Mouse (Mus musculus) layer of hippocampus, postnatal 10 days (tissue): ENCODE data around the gene Rgl3. TPM values are rescaled to one million over a fixed set of nuclear protein-coding genes. Genes with fewer than 3 reads are reported as not detected.

Source experiments
- DNase-seq, 2 experiments: peaks; one replicate each; pipeline ENCODE4 v3.0.0; 2021; ENCODE audit warnings: low spot score in 2 of 2
- total RNA-seq, 2 experiments: library from RNA; stranded (reverse); gene quantifications; 2 replicates each; pipeline ENCODE4 v1.2.3; 2021

Rgl3 gene
- total RNA-seq, 2 experiments from 2014 or later = 1.4 to 2.2 TPM

GRCm38 (mm10) chr9:21983911-21984310 is 5.3 kb downstream of the Rgl3 start:
- no peak for DNase-seq

DNA sequence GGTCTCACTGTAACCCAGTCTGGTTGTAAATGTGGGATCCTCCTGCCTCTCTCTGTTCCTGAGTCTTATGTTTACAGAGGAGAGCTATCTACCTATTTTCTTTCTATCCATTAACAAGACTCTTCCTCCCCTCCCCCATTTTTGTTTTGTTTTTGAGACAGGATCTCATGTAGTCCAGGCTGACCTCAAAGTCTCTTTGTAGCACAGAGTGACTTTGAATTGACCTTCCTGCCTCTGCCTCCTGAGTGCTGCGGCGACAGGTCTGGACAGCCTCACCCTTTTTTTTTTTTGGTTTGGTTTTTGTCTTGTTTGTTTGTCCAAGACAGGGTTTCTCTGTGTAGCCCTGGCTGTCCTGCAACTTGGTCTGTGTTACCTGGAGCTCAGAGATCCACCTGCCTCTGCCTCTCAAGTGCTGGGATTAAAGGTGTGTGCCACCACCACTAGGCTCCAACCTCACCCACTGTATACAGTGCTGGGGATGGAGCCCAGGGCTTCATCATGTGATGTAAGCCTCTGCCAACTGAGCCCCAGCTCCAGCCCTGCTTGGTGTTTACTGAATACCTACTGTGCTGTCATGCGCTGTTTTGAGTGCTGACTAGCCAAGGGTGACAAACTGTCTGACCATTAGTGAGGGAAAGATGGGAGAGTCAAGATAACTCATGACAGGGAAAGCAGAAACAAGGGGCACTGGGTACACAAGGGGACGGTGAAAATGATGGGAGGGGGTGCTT is 10.7 kb downstream of the Rgl3 start:
- no peak for DNase-seq

DNA sequence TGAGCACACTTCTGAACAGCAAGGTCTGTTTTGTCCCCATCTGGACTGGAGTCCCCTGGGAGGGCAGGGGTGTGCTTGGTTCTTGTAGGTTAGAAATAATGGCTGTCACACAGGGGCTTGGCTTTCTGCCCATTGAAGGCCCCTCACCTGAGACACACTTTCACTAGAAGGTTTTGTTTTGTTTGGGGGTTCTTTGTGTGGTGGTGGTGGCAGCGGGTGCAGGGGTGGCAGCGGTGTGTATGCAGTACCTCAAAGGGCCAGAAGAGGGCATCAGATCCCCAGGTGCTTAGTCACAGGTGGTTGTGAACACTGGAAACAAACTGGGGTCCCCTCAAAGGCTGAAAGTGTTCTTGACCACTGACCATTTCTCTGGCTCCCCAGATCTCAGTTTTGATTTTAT is 11.3 kb downstream of the Rgl3 start:
- DNase-seq = peak in 1 of 2 experiments; percentile 36

DNA sequence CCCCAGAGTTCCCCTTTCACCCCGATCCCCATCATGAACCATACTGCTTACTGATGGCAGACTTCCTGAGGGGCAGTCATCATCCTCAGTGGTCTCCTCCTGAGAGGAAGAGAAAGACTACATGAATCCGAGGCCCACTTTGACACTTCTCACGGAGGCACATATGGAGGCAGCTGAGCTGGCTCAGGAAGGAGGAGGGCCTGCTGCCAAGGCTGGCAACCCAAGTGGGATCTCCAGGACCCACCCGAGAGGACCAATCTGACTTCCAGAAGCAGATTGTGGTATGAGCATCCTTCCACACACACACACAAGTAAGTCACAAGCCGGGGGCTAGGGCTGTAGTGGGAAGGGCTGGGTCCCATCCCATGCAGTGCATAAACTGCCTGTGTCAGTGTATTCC is 11.9 kb downstream of the Rgl3 start:
- no peak for DNase-seq

GRCm38 (mm10) chr9:21976626-21977175 is 12.5 kb downstream of the Rgl3 start:
- no peak for DNase-seq

DNA sequence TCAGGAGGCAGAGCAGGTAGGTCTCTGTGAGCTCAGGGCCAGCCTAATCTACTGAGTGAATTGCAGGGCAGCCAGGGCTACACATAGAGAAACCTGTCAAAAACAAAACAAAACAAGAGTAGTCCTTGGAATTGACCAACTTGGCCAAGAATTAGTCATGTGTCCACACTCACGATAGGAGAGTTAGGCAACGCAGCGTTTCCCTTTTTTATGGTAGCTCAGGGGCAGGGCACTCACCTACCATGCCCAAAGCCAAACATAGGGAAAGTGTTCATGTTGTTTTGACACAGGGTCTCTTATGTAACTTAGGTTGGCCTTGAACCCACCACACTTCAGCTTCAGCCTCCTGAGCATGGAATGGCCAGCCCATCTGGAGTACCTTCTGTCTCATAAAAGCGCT is 19.9 kb downstream of the Rgl3 start:
- DNase-seq = no peak

DNA sequence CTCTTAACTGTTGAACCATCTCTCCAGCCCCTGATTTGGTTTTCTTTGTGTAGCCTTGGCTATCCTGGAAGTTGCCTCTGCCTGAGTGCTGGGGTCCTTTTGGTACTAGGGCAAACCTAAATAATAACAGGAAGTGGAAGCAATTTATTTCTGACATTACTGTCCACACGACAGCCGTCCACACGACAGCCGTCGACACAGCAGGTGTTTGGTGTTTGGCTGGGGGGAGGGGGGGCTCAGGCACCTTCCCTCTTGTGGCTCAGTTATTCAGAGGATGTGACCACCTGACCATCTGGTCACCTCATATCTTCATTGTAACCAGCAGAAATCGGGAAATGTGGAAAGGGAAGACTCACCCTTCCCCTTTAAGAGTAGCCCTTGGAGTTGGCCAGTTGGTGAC is 20.4 kb downstream of the Rgl3 start:
- DNase-seq = no peak

DNA sequence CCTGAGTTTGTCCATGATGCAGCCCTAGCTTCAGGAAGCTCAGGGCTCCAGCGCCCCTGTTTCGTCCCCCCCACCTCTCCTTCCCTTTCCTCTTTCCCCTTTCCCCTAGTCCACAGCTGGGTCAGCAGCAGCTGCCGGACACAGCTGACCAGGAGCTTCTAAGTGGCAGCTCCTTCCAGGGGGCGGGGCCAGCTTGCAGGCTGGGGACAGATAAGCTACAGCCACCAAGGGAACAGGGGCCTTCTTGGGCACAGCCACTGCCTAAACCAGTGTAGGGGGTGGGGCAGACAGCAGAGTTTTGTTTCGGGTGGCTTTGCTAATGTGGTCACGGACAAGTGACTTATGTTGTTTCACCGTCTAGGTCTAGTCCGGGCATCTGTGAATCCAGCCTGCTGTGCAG is 25.8 kb downstream of the Rgl3 start, which contains the start of gene Epor:
Gene Epor, minus strand, starts transcription at position 90 of the 400 bp plus-strand sequence.
- DNase-seq = no peak

- peak; percentile 61 to 70 for DNase-seq
Measured at GRCm38 (mm10) chr9:21962416-21963059, 26.7 kb downstream of the Rgl3 start.

- no peak for DNase-seq
Measured at GRCm38 (mm10) chr9:21962010-21962409, 27.2 kb downstream of the Rgl3 start.

- no peak for DNase-seq
Measured at GRCm38 (mm10) chr9:21961366-21961980, 27.8 kb downstream of the Rgl3 start.

- DNase-seq = no peak
Measured at GRCm38 (mm10) chr9:21960558-21961208, 28.6 kb downstream of the Rgl3 start.

GRCm38 (mm10) chr9:21960135-21960534 is 29.1 kb downstream of the Rgl3 start:
- no peak for DNase-seq

DNA sequence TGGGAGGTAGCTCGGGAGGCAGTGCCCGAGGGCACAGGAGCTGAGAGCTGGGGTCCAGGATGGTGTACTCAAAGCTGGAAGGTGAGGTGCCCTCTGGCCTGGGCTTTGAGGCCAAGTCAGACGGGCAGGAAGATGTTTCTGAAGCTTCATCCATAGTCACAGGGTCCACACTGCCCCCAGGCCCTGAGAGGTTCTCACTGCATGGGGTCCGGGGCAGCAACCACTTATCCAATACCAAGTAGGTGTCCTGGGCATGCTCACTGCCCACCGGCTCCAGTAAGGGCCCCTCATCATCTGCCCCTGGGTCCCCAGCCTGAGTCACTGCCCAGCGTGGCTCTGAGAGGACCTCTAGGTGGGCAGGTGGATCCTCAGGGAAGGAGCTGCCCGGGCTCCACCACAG is 30.0 kb downstream of the Rgl3 start:
- no peak for DNase-seq

DNA sequence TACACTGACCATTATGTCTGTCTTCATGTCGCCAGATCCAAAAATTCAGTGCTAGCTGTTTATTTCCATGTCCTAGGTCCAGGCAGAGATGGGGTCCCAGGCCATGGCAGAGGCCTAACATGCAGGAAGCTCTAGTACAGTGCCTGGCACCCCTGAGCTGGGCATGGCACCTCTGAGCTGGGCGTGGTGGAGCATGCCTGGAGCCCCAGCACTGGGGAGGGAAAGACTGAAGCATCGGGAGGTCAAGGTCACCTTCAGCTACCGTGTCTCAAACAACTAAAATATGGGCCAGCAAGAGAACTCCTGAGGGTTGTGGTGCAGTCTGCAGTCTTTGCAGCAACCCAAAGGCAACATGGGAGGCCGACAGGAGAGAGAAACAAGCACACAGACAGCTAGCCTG is 30.9 kb downstream of the Rgl3 start:
- DNase-seq = no peak

DNA sequence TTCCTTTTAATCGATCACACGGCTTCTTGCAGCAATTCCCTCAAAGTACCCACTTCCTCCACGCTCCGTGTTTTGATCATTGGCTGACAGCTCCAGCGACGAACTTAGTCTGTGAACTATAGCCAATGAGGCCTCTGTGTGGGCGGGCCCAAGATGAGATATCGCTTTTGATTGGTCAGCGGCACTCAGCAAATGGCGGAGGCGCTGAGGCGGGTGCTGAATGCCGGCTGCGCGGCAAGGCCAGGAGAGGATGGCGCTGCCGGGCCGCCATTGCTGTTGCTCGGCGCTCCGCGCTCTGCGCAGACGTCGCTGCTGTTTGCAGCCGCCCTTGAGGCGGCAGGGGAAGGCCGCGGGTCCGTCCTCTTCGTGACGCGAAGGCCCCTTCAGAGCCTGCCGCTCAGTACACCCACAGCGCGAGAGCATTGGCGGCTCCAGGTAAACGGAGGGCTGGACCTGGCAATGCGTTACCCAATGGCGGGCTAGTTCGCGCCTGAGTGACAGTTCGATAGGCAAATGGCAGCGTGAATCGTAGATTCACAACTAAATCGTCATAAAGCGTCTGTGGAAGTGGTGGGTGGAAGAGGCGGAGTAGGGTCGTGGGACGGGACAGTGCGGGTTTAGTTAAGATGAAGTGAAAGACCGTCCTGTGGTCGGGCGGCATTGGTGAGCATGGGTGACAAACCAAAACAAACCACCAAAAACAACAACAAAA is 33.5 kb downstream of the Rgl3 start, which contains the start of gene Swsap1:
Gene Swsap1, plus strand, starts transcription at position 186 of the 712 bp plus-strand sequence.
- peak; percentile 100 for DNase-seq

DNA sequence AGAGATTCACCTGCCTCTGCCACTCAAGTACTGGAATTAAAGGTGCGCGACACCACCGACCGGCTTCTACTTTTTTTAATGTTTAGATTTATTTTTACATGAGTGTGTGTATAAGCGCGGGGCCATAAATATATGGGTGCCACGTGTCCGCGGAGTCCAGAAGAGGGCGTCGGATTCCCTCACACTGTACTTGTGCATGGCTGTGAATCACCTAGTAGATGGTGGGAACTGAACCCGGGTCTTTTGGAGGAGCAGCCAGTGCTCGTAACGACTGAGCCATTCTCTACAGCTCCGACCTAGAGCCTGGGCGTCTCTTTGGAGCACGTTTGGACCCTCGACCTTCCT is 34.0 kb downstream of the Rgl3 start:
- no peak for DNase-seq

GRCm38 (mm10) chr9:21954635-21955034 is 34.6 kb downstream of the Rgl3 start:
- no peak for DNase-seq

GRCm38 (mm10) chr9:21953600-21953999 is 35.6 kb downstream of the Rgl3 start:
- DNase-seq = peak; percentile 45 to 53

DNA sequence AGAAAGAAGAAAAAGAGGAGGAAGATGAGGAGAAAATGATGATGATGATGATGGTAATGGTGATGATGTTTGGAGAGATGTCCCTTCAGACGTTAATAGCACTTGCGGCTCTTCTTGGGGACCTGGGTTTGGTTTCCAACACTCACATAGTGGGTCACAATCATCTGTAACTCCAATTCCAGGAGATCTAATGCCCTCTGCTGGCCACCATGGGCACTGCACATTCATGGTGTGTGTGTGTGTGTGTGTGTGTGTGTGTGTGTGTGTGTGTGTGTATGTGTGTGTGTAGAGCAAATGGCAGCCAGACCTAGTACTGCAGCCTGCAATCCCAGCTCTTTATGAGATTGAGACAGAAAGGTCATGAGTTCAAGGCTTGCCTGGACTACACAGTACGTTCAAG is 37.3 kb downstream of the Rgl3 start:
- no peak for DNase-seq

GRCm38 (mm10) chr9:21950322-21950721 is 38.9 kb downstream of the Rgl3 start:
- peak; percentile 68 to 70 for DNase-seq
